Mouse (Mus musculus): ENCODE results near the gene Efhb.
A peak's percentile ranks its signal among the peaks of the same experiment; 100 is the strongest.

Gene Efhb

DNA sequence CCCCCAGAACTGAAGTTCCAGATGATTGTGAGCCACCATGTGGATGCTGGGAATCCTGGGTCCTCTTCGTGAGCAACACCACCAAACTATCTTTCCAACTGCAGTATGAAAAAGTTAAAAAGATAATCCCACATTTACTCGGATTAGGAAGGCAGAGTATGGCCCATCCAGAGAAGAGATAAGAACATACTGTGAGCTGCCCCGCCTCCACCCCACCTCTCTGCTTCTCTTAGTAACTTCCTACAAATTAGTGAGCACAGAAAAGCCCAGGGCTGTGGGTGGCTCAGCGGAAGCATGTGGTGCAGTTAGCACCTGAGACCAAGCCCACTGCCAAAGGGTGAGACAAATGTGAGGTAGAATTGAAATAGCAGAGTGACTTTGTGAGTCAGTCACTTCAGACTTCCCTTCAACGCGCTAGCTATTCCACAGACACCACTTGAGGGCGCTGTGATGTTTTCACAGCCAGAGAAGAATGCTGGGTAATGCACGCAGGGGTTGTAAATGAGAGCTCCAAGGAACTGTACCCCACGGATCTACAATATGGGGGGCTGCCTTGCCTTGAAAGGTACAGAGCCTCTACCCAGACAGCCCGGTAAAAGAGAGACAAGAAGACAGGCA, 60.3 kb downstream of the Efhb start:
- H3K36me3 ChIP-seq (ENCODE audit: control insufficient read depth, insufficient read depth, low read length, poor library complexity, severe bottlenecking): no peaks in the 10 kb centered on the region
- no peak for DNase-seq (ENCODE audit: low read depth, low spot score)
- no peaks in the 10 kb centered on the region for H3K27me3 ChIP-seq (ENCODE audit: control insufficient read depth, insufficient read depth, low read length, poor library complexity, severe bottlenecking)

GRCm38 (mm10) chr17:53393201-53393600, 69.9 kb downstream of the Efhb start:
- no peaks in the 10 kb centered on the region for H3K36me3 ChIP-seq (ENCODE audit: control insufficient read depth, insufficient read depth, low read length, poor library complexity, severe bottlenecking)
- no peak for DNase-seq (ENCODE audit: low read depth, low spot score)
- no peaks in the 10 kb centered on the region for H3K27me3 ChIP-seq (ENCODE audit: control insufficient read depth, insufficient read depth, low read length, poor library complexity, severe bottlenecking)

DNA sequence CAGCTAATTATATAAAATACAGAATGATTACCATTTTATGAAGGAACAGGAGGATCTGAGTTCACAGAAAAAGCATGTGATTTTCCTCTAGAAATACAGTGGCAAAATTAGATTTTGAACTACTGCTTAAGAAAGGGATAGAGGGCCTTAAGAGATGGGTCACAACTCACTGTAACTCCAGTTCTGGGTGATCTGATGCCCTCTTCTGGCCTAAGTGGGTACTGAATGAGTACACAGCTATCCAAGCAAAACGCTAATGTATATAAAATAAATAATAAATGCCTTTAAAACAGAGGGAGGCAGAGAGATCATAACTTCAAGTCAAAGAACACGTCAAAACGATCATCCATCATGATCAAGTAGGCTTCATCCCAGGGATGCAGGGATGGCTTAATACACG, 73.6 kb downstream of the Efhb start:
- no peaks in the 10 kb centered on the region for H3K27me3 ChIP-seq (ENCODE audit: control insufficient read depth, insufficient read depth, low read length, poor library complexity, severe bottlenecking)
- DNase-seq (ENCODE audit: low read depth, low spot score): peak; percentile 23
- no peaks in the 10 kb centered on the region for H3K36me3 ChIP-seq (ENCODE audit: control insufficient read depth, insufficient read depth, low read length, poor library complexity, severe bottlenecking)

- DNase-seq (ENCODE audit: low read depth, low spot score): peak; percentile 2
- Histone ChIP-seq H3K27me3 (ENCODE audit: control insufficient read depth, insufficient read depth, low read length, poor library complexity, severe bottlenecking) (no peaks in the 10 kb centered on the region), H3K36me3 (ENCODE audit: control insufficient read depth, insufficient read depth, low read length, poor library complexity, severe bottlenecking) (no peaks in the 10 kb centered on the region)
These were observed 75.3 kb downstream of the Efhb start for GRCm38 (mm10) chr17:53387581-53388473.

GRCm38 (mm10) chr17:53386863-53387262, 76.3 kb downstream of the Efhb start:
- Histone ChIP-seq H3K27me3 (ENCODE audit: control insufficient read depth, insufficient read depth, low read length, poor library complexity, severe bottlenecking) (no peaks in the 10 kb centered on the region), H3K36me3 (ENCODE audit: control insufficient read depth, insufficient read depth, low read length, poor library complexity, severe bottlenecking) (no peaks in the 10 kb centered on the region)
- DNase-seq (ENCODE audit: low read depth, low spot score): no peak

DNA sequence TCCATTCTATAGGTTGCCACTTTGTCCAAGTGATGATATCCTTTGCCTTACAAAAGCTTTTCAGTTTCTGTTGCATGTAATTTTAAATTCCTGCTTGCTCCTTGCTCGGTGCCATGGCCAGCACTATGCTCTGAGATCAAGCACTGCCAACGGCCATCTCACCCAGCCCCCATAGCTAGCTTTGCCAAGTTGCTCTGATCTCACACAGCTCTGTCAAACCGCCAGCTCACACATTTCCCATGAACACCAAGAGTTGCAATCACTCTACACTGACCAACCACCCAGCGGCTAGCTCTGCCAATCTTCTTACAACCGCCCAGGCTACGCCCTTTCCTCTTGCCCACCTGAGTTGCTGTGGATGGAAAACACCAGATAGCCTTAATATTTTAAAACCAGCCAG, 99.0 kb downstream of the Efhb start:
- no peaks in the 10 kb centered on the region for H3K36me3 ChIP-seq (ENCODE audit: control insufficient read depth, insufficient read depth, low read length, poor library complexity, severe bottlenecking)
- no peak for DNase-seq (ENCODE audit: low read depth, low spot score)
- H3K27me3 ChIP-seq (ENCODE audit: control insufficient read depth, insufficient read depth, low read length, poor library complexity, severe bottlenecking): no peaks in the 10 kb centered on the region

Measured in splenic B cell, adult 2 months (primary cell).